Mouse (Mus musculus): ENCODE measurements around the gene Uso1.

The Uso1 gene

DNA sequence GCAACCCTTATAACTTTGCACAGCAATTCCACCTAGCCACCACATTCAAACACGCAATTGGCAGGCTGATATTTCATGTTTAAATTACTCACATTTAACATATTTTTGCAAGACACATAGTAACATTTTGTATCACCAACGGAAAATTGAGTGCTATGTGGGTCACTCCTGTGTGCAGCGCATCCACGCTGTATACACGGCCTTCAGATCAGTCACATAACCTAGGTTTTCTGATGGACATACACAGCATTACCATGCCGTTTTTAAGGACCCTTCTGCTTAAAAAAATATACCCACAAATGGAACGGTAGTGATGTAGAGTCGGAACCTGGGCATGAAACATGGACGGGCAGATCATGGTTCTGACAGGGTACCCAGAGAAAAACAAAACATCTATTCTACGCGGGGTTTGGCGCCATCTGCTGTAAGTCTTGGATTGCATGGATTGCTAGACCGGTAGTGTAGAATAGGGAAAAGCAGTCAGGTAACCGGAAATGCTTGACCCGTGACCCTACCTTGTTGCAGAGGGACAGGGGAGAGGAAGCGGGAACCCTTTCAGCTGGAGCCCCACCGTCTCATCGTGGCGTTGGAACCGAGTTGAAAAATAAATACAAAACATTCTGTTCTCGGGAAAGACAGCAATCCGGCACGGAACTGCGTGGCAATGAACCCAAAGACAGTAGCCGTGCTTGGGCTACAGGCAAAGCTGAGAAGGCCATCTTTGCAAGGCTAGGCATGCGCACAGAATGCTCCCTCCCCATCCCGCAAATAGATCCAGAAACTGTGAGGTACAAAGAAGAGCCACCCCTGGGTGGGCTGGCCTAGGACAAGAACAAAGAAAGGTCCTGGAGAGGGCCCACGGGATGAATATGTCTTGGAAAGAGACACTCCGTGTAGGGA is 101.8 kb downstream of the Uso1 start:
- POLR2A ChIA-PET: interaction anchor here in 3 of 4 experiments (0.5 to 3.5 kb wide), 16 partner anchors 9 to 1878 kb away, joined by 3 to 18 read pairs (median 4); partner anchors contain the start of genes G3bp2 (in 1 of the 3) and Naaa (in 1 of the 3)
- CTCF ChIA-PET: interaction anchor here (0.5 to 2.3 kb wide), 18 partner anchors 9 to 1599 kb away, joined by 3 to 14 read pairs (median 3); partner anchors contain the start of genes Parm1 (in 2 of the 4), Ppef2 (in 1 of the 4) and Rassf6 (in 1 of the 4)

DNA sequence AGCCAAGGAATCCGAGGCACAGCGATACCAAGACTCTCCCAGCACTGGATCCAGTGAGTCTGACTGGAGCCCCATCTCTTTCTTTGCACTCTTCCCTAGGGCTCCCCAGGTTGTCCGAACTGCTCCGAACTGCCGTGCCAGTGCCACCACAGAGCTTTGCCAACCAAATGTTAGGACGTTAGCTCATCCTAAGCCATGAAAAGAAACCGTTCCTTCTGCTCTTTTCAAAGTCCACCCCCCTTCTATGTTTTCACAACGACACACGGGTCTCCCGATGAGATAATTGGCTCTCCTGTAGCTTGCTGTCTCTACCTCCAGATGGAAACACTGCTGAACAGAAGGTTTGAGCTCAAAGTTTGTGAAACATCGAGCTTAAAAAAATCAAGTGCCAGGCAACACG is 103.0 kb downstream of the Uso1 start:
- POLR2A ChIA-PET: interaction anchor here in 3 of 4 experiments (0.5 to 3.5 kb wide), 17 partner anchors 9 to 184 kb away, joined by 3 to 18 read pairs (median 4); partner anchors contain the start of genes G3bp2 (in 1 of the 3) and Naaa (in 1 of the 3)

DNA sequence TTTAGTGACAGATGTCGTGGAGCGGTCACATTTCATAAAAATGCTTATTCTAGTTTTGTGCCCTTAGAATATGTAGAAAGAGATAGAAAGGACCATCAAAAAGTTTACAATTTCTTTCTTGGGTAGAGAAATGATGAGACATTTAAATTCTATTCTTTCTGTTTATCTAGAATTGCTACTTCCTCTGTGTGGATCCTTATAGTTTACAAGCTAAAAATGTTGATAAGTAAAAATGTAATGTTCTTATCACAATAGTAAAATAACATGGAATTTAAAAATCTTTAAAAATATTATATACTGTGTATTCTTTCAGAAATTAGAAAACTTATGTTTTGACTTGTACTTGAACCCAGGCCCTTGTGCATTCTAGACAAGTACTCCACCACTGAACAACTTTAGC is 107.2 kb downstream of the Uso1 start:
- ChIA-PET POLR2A (no interaction called here), CTCF (no interaction called here)

More for the DNA sequence above, 103.0 kb downstream of the Uso1 start:
- CTCF ChIA-PET: interaction anchor here (0.7 to 2.3 kb wide), 7 partner anchors 8 to 128 kb away, joined by 3 to 14 read pairs (median 4); no protein-coding TSS in a partner anchor

DNA sequence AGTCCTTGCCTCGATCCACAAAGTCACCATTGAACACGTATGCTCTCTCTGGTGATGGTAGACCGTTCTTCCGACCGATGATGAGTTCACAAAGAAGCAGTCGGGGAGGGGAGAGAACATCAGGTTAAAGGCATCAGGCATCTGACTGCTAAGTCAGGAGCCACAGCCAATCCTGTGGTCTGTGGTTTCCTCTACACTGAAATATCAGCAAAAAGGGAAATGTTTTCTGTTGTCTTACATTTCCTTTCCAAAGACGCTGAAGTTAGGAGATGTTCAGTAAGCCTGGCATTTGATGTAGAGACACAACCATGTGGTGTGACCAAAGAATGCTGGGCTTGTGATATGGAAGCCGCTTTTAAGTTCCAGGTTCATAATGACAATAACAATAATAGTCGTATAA is 107.7 kb downstream of the Uso1 start:
- CTCF ChIA-PET: no interaction called here
- POLR2A ChIA-PET: no interaction called here

DNA sequence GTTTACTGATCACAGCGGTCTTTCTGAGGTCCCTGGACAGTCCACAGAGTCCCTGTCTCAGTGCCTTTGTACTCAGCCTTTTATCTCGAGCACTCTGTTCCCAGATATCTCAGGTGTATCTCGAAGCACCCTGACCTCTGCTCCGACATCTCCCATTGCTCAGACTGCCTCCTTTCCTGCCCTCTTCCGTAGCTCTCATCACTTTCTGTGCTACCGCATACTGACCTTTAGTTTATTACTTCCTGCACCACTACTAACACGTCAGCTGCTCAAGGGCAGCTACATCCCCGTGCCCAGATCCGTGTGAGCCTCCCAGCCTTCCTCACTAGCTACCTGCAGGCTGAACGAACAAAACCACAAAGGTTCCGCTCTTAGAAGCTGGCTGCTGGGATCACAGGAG is 110.9 kb downstream of the Uso1 start:
- POLR2A ChIA-PET: interaction anchor here in 3 of 4 experiments (0.7 to 4.0 kb wide), 14 partner anchors 8 to 173 kb away, joined by 3 to 18 read pairs (median 4); partner anchors contain the start of genes Naaa (in 2 of the 3) and Sdad1 (in 1 of the 3)
- CTCF ChIA-PET: interaction anchor here in 3 of 4 experiments (0.6 to 2.0 kb wide), 7 partner anchors 9 to 747 kb away, joined by 3 to 14 read pairs (median 3); no protein-coding TSS in a partner anchor

DNA sequence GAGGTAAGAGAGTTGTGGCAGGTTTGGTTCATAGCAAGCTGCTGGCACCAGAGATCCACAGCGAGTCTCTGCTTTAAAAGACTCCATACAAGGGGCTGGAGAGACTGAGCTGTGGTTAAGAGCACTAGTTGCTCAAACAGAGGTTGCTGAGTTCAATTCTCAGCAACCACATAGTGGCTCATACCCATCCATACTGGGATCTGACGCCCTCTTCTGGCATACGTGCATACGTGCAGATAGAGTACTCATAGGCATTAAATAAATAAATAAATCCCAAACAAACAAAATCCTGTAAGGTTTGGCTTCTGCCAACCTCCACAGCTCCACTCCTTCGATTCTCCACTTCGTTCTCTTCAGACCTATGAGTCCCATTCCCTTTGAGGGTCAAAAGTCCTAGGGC is 114.3 kb downstream of the Uso1 start:
- CTCF ChIA-PET: interaction anchor here (0.5 to 1.5 kb wide), 6 partner anchors 9 to 735 kb away, joined by 3 to 6 read pairs (median 4); partner anchors contain the start of genes Naaa (in 1 of the 4) and Parm1 (in 1 of the 4)
- POLR2A ChIA-PET: interaction anchor here in 2 of 4 experiments (0.7 to 4.0 kb wide), 2 partner anchors 11 to 318 kb away, joined by 3 to 13 read pairs; no protein-coding TSS in a partner anchor

Data from embryonic stem cell, embryonic (primary cell).